Mouse (Mus musculus): ENCODE results near the gene Gprin1.

DNA sequence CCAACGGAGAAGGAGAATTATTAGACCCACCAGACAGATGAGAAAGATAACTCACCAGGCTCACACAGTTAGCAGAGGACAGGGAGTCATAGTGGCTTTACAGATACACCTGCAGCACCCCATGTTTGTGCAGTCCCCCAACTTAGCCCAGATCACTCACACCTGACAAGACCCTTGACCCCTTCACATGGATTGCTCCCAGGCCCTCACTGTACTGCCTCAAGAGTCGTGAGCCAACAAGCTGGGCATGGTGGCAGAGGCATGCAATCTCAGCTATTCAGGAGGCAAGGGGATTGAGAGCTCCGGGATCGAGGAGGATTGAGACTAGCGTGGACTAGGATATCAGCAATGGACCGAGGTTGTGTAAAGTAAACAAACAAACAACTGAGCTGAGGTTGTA lies 4.1 kb upstream of the Gprin1 start:
- no peak for TF ChIP-seq CTCF (IDR thresholded peaks at IDR 0.05; ENCODE audit: low read depth, low read length)
- TF ChIP-seq GATA1 (IDR thresholded peaks at IDR 0.05; ENCODE audit: borderline replicate concordance, low read length): no peak
- TF ChIP-seq POLR2AphosphoS5 (IDR thresholded peaks at IDR 0.05; ENCODE audit: insufficient replicate concordance, low read depth, low read length): no peak
- TF ChIP-seq TAL1 (conservative IDR thresholded peaks at IDR 0.05; ENCODE audit: low read depth, low read length): no peak
